Mouse (Mus musculus): ENCODE data around the gene Tbc1d10b.

DNA sequence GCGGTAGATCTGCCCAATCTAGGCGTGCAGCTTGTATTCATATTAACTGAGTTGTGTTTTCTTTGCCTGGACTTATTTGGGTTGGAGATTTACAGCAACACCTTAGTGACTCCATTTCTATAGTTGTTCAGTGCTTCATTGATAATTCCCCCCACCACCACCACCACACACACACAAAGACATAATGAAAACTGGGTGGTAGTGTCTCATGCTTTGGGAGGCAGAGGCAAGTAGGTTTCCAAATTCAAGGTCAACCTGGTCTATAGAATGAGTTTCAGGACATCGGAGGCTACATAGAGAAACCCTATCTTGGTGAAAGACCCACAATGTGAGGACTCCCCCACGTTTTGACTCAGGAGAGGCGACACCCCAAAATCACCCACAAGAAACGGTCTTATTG is 16.3 kb upstream of the Tbc1d10b start:
- TF ChIP-seq POLR2A (IDR thresholded peaks at IDR 0.05; ENCODE audit: insufficient read length, low read depth) (no peak), MYOD1 (IDR thresholded peaks at IDR 0.05; ENCODE audit: control insufficient read depth in 1 of 3, insufficient read length in 2 of 3, low read depth in 2 of 3) (no peak)

Data from myocyte (in vitro differentiated cells).